Mouse (Mus musculus) urinary bladder, postnatal 25 days (tissue): Measurements from ENCODE around the gene Ntm.

Experiments
- DNase-seq: peaks from one replicate; pipeline ENCODE4 v3.0.0; 2022; ENCODE audit warnings: low spot score

Ntm gene

GRCm38 (mm10) chr9:29407954-29408353, 555.0 kb downstream of the Ntm start:
- no peak for DNase-seq

GRCm38 (mm10) chr9:29406973-29407372, 556.0 kb downstream of the Ntm start:
- no peak for DNase-seq

GRCm38 (mm10) chr9:29406046-29406445, 556.9 kb downstream of the Ntm start:
- no peak for DNase-seq

DNA sequence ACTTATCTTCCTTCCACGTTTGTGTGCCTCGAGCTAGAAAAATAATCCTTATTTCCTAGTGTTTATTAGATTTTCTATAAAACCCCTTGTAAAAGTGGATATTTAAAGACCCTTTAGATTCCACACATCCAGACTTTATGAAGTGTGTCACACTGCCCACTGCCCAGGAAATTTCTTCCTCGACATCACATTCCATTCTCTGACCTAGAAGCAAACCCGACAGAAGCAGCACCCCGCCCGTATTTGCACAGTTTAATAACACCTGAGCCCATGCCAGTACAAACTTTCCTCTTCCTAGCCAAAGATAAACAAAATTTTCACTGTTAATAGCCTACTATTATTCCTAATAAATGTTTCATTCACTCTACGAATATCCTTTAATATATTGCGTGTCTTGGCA, 562.8 kb downstream of the Ntm start:
- DNase-seq = no peak

- DNase-seq = no peak
Observed at GRCm38 (mm10) chr9:29396101-29396500, 566.8 kb downstream of the Ntm start.

DNA sequence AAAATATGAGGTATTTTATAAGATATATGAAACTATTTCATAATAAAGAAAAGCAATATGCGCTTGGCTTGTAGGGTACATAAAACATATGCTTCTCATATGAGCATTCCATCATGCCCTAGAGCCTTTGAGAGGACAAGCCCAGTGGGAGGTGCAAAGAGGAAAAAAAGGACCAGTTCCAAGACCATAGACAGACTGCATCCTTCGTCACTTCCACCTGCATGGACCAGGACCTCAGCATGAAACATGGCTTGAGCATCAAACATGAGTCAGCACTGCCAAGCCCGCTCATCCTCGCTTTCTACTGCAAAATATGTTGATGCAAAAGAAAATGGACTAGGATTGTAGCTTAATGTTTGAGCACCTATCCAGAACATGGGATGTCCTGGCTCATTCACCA, 569.8 kb downstream of the Ntm start:
- no peak for DNase-seq

GRCm38 (mm10) chr9:29390796-29391517, 572.0 kb downstream of the Ntm start:
- DNase-seq = no peak

- DNase-seq = no peak
Observed at GRCm38 (mm10) chr9:29389224-29389623, 573.7 kb downstream of the Ntm start.

DNA sequence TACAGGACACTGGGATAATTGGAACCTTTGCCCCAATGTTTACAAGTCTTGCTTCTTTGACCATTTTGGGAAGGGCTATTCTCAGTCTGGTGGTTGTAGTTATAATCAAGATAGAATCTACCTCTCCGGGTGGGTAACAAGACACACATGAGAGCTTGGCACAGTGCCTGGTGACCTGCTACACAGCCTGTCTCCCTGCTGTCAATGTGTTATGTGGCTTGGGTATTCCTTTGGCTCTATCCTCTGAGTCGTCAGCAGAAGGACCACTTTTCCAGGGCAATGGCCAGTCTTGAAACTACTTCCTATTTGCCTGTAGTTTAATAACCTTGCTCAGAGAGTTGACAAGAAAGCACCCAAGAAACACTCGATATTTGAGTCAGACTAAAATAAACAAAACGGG, 575.8 kb downstream of the Ntm start:
- DNase-seq = no peak

GRCm38 (mm10) chr9:29377172-29378002, 585.6 kb downstream of the Ntm start:
- DNase-seq = no peak

- no peak for DNase-seq
Observed at GRCm38 (mm10) chr9:29371341-29371740, 591.6 kb downstream of the Ntm start.

GRCm38 (mm10) chr9:29369621-29370020, 593.3 kb downstream of the Ntm start:
- DNase-seq = no peak

DNA sequence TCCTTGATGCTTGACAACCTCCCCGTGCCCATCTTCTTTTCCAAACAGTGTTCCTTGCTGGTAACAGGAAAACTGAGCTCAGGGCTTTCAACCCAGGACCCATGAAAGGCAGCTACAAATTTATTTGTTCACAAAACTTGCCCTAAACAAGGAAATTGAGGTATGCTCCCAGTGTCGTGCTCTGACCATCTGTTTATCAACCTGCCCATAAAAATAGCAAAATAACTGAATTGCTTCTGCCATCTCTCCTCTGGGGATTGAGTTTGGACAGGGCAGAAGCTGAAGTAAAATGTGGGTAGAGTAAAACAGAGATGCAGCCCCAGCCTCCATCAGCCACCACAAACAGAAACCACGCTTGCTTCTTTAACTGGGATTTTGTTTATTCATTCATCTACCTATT, 594.6 kb downstream of the Ntm start:
- DNase-seq = no peak

- no peak for DNase-seq
Observed at GRCm38 (mm10) chr9:29357796-29358195, 605.1 kb downstream of the Ntm start.

GRCm38 (mm10) chr9:29342303-29342702, 620.6 kb downstream of the Ntm start:
- DNase-seq = no peak

DNA sequence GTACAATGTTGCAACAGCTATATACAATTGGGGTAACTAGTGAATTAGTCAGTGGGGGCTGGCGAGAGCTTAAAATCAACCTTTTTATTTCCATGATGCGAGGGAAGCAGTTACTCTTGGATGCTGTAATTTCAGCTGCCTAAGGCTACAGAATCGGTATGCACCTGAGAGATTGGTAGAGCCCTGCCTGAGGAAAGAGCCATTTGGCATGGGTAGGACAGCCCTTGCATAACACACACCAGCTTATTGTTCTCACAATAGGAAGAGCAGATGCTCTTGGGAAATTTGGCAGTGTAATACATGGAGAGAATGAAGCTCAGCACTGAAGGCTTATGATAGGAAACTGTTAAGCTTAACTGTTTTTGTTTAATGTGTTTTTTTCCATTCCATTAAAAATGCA, 621.6 kb downstream of the Ntm start:
- DNase-seq = no peak

GRCm38 (mm10) chr9:29335671-29336070, 627.3 kb downstream of the Ntm start:
- DNase-seq = no peak

GRCm38 (mm10) chr9:29332296-29333090, 630.4 kb downstream of the Ntm start:
- DNase-seq = no peak

DNA sequence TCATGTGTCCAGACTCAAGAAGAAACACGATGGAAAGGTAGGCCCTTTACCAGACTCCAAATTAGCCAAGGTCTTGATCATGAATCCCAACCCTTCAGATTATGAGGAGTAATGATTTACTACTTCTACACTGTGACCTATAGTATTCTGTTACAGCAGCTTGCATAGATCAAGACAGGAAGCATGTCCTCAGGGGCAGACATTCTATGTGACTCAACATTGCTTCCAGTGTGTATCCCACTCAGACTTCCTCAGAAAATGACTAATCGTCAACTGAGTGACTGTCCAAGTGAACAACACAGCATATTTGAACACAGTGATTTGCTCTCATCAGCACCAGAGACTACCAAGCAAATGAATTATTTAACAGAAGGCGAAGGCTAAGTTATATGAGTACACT, 632.5 kb downstream of the Ntm start:
- DNase-seq = no peak

DNA sequence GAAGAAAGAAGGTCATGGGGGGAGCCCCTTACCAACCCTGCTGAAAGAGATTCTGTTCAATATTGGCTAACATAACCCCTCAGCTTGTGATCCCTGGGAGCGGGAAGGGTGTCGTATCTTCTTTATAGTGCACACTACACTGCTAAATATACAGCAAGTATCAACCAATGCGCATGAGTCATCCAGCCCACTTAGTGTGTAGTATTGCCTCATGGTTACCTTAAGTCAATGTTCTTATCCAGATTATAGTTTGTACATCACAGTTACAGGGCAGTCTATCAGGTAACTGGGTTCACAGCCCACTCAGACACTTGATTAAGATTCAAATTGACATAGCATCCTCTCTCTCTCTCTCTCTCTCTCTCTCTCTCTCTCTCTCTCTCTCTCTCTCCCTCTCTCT, 636.7 kb downstream of the Ntm start:
- DNase-seq = no peak

DNA sequence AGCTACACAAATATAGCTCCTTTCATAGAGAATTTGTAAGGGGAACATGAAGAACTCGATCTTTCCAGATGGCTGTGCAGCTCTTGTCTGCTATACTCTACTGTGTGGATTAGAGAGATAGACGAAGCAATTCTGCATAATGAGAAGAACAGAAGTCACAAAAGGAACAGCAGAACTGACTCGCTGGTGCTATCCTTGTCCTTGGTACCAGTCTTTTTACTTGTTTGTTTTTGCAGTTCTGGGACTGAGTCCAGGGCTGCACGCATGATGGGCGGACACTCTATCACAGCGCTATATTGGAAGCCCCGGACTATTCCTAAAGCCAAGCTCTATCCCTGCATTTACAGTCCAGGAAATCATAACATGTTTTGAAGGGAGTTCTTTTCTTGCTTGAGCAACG, 637.8 kb downstream of the Ntm start:
- no peak for DNase-seq

- DNase-seq = no peak
Observed at GRCm38 (mm10) chr9:29319197-29319596, 643.7 kb downstream of the Ntm start.

GRCm38 (mm10) chr9:29318676-29319162, 644.2 kb downstream of the Ntm start:
- no peak for DNase-seq
